Mouse (Mus musculus) erythroid progenitor cell, adult 5-6 weeks (primary cell): Measurements from ENCODE around the gene Cx3cr1. TPM values are rescaled to one million over a fixed set of nuclear protein-coding genes. Genes with fewer than 3 reads are reported as not detected.

ENCODE experiments used
- ATAC-seq: replicated peaks from 2 replicates; pipeline ENCODE4 v1.8.0; 2016; ENCODE audit warnings: moderate number of reproducible peaks, mild to moderate bottlenecking, moderate TSS enrichment, inconsistent platforms; ENCODE audit not compliant: poor library complexity, low FRiP score, severe bottlenecking
- total RNA-seq, 2 experiments: library from RNA; stranded (forward) in 1 of 2; stranded (reverse) in 1 of 2; fragments of 150-400 nt in 1 of 2; fragments of 186-747, 209-891 nt in 1 of 2; gene quantifications; 2 replicates each; pipeline versions ENCODE4 v1.2.3 to v1.2.4; 2015 to 2017; ENCODE audit warnings: low replicate concordance in 2 of 2

Gene Cx3cr1
- total RNA-seq, 2 experiments from 2014 or later, result 2.5 to 4.2 TPM

DNA sequence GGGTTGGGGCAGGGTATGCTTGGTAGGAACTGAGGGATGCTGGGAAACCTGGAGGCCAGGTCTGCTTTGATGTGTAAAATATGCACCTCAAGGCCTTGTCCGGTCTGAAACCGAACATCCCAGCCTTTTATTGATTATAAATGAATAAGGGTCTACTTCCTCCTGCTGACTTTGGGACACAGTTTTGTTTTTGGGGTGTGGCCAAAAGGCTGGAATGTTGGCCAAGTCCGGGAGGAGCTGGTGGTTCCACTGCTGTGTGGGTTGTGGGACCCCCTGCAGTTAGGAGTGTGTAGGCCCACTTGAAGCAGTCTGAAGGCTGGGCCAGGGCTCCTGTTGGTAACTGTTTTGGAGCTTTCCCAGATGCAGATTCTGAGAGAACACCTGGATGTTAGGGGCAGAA lies 63.7 kb downstream of the Cx3cr1 start:
- no peak for ATAC-seq

DNA sequence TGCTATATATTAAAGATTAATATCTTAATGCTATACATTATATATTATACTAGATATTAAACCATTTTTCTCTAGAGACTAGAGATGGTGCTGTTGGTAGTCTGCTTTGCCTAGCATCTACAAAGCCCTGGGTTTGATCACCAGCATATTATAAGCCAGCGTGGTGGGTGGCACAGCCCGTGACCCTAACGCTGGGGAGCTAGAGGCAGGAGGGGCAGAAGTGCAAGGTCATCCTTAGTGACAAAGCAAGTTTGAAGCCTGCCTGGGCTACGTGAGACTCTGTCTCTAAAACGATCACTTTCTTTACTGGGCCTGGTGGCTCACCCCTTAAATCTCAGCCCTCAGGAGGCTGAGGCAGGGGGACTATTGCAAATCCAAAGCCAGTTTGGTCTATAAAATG lies 66.8 kb downstream of the Cx3cr1 start:
- ATAC-seq, result no peak

DNA sequence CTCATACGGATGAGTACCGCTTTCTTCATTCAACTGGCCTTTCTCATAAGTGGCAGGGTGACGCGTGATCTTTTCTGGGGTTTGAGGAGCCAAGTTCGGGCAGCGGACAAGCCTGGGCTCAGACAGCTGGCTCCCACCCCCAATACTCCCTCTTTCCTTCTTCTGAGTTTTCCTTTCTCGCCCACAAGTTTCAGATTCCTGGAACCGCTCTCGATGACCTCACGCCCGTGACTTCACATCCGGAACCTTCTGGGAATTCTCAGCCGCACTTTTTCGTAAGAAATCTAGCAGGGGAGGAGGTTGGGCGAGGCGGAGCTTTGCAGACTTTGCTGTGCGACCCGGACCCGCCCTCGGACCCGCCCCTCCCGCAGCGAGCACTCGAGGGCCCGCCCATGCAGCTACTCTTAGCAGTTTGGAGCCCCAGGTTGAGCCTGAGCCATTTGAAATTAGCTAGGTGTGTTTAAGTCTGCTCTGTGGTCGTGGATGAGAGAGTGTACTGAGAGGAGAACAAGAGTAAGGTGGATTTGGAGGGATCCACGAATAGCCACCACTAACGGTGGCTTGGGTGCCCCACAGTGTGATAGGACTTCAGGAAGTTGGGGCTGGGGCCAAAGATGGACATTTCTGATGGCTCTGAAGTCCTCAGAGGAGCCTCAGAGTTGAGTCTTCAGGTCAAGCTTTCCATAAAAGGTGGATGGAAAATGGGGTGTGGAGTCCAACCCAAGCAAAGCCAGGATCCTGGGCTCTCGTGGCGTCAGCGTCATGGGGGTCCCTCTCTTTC lies 67.5 kb downstream of the Cx3cr1 start:
- ATAC-seq, result peak; percentile 63

DNA sequence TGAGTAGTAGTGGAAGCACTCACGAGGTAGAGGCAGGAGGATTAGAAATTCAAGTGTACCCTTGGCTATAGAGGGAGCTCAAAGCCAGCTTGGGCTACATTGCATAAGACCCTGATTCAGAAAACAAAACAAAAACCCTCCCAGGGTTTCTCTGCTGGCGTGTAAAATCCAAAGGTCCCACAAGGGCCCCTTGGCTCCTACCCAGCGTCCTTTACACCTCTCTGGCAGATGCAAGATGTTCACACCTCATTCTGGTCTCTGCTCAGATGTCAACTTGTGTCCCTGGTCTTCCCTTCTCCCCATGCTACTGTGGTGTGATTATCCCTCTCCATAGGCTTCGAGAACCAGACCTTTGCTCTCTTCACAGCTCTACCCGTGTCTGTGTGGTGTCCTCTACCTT lies 68.9 kb downstream of the Cx3cr1 start:
- ATAC-seq, result no peak

DNA sequence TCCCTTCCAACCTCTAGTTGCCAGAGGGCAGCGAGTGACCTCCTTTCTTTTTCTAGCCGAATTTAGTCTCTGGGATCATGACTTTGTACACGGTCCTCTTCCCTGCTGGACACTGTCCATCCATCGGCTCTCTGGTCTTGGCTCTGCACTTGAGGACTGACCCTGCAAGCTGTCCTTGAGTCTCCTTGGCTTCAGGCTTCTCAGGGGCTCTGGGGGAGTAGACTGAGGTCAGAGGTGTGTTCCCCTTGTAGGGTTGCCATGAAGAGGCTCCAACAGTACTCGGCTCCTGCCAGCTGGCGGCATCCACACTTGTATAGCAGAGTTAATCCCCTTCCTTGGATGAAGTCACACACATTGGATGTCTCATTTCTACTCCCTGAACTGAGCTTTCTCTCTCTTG lies 70.0 kb downstream of the Cx3cr1 start:
- no peak for ATAC-seq

DNA sequence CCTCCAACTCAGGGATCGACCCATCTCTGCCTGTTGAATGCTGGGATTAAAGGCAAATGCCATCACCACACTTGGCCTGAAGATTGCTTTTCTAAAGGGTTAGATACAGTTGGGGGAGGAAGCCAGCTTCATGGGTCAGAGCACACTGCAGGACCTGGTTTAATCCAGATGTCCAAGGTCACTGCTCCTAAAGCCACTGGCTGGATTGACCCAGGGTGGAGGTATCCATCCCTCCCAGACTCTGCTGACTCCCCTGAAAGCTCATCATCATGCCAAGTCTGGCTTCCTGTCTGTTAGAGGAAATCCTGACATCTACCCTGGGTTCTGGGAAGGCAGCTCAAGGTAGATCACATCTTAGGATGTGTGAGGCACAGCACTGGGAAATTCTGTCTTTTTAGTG lies 70.9 kb downstream of the Cx3cr1 start:
- no peak for ATAC-seq

DNA sequence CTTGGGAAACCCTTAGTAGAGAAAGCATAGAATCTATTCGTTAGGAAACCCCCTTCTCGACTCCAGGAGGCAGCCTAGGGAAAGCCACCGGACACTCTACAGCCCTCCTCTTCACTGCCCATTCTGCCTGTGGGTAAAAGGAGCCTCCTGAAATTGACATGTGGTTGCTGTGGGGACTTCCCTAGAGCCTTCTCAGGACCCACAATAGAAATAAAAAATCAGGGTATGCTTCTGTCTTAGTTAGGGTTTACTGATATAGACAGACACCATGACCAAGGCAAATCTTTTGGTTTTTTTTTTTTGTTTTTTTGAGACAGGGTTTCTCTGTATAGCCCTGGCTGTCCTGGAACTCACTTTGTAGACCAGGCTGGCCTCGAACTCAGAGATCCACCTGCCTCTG lies 73.6 kb downstream of the Cx3cr1 start:
- ATAC-seq, result no peak

DNA sequence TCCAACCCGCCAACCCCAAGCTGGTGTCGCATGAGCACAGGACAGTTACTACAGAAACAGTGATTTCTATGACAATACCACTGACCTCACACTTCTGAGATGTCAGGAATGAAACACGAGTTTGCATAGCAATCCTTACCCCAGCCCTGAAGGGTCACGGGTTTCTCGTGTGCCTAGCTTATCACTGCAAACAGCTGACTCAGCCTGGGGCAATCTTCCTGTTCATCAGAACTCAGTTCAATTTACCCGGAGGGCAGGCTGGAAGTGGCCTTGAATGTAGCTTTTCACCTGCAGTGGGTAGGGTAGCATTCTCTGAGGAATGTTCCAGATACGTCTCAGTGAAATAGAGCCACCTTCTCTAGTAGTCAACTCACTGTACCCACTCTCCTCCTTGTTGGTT lies 75.5 kb downstream of the Cx3cr1 start:
- no peak for ATAC-seq

DNA sequence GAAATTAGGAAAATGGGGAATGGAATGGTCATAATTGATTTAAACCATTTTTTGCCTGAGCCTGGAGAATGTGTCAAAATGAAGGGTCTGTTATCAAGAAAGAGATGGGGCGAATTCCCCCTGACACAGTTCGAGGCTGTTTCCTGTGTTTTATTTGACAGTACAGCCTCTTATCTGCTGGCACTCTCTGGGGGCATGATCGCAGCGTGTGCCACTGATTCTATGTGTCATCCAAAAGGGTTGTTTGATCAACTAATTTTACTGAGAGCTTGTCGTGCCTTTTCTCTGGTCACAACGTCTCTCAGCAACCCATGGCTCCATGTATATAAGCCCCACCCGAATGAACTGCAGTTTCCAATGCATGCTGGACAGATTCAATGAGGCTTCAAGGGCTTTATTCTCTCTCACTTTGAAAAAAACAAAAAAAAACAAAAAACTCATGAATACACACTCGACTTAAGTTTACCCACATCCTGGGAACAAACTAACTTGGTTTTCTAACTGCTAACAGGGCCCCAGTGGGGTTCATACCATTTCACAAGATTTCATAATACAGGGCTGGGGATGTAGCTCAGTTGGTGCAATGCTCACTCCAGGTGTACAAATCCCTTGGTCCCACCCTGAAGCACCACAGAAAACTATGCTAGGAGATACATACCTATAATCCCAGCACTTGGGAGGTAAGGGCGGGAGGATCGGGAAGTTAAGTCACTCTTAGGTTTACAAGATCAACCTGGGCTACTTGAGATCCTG lies 76.4 kb downstream of the Cx3cr1 start:
- ATAC-seq, result no peak

DNA sequence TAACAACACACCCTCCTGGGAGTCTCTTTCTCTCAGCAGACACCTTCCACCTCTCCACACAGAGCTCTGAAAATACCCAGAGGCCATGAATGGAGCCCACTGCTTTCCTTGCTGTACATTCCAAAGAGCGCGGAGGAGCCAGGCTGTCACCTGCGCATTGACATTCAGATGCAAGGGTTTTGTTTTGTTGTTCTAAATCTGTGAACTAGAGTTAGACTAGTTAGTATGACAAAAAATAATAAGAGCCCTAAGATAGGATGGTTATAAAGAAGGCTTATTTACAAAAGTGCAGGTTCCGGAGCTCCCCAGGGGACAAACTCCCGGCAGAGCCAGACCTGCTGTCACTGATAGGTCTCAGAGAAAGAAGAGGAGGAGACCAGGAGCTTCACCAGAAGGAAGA lies 78.4 kb downstream of the Cx3cr1 start:
- ATAC-seq, result no peak

DNA sequence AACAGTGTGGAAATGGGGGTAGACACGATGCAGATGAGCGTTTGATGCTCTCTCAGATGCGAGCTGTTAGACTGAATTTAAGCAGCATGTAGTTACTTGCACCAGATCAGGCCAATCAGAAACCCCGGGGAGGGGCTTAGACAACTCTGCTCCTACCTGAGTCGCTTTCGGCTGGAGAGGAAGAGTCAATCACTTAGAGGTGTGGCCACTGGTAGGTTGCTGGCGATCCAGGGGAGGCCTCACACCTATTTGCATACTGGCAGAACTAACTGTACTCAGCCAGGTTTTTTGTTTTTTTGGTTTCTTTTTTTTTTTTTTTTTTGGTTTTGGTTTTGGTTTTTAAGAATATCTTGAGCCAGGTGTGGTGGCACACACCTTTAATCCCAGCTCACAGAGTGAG lies 81.4 kb downstream of the Cx3cr1 start:
- ATAC-seq, result no peak

DNA sequence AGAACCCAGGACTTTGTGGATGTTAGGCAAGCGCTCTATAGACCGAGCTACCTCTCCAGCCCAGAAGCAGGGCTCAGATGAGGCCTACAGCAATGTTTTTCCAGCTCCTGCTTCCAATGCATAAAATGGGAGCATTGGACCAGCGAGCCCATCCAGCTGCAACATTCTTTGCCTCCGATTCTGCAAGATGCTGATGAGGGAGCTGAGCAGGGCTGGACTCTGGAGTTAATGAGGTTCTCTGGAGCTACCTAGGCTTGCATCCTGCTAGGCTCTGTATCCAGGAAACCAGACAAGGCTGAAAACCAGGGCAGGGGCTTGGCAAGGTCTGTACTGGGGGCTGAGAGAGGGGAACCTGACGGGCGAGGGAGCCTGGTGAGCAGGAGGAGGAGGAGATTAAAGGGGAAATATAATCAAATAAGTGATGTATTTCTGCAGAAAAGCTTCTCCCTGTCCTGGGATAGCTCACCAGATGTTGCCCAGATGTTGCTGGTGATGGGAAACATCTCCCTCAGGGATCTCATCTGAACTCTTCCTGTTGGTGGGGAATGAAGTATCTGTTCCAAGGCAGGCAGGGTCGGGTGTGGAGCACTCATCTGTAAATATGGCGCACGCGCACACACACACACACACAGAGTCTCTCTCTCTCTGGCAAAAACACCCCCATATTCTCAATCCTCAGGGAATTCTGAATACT lies 83.7 kb downstream of the Cx3cr1 start:
- no peak for ATAC-seq

DNA sequence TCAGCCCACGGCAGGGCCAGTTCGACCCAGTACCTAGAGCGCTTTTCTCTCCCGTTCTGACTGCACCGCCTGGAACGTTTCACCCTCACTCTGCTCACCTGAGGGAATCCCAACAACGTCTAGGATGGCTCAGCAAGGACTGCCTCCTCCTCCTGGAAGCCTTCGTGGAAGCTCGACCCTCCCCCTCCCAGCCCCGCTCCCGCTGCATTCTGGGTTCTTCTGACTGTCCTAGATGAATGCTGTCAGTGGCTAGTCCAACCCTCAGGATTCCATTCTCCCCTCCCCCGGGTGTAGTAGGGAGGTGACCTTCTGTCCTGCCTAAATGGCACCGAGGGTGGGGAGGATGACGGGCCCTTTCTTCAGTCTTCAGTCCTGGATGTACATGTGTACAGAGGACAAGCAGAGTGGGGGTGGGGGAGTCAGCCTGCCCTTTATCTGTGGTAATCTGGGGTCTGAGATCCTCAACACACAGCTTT lies 85.1 kb downstream of the Cx3cr1 start, which contains the start of gene Csrnp1:
Gene Csrnp1, minus strand, starts transcription at position 123 of the 476 bp plus-strand sequence.
- ATAC-seq, result no peak

DNA sequence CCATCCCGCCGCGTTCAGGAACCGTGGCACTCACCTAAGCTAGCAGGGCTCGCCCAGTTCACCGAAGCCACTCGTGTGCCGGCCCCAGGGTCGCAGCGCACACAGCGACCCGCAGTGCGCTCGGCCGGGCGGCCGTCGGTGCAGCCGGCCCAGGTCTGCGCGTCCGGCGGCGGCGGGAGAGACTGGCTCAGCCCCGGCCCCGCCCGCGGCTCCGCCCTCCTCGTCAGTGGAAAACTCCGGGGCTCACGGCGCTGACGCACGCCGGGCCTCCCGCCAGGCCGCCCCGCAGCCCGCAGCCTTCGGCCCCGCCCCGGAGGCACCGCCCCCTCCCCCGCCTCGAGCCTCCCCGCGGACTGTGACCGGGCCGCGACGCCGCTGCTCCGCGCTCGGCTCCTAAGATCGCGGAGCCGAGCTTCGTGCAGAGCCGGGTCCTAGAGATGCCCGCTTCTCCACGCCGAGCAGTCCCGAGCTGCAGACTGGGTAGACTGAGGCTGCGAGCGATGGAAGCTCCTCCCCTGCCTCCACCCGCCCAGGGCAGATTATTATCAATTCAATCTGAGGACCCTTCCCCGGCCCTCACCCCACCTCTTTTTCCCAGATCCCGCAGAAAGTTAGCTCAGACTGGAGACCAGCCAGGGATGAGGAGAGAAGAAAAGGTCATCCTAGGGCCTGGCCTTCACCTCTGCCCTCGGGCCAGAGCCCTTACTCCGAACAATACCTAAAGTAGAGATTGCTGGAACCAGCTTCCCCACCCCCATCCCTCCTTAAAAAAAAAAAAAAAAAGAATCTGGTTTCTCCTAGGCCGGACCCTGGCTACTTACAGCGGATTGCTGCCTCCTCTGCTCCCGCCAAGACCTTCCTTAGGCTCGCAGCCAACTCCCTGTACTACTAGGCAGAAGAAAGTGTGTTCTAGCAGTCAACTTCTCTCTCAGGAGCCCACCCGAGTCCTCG lies 85.8 kb downstream of the Cx3cr1 start:
- ATAC-seq, result peak; percentile 61

DNA sequence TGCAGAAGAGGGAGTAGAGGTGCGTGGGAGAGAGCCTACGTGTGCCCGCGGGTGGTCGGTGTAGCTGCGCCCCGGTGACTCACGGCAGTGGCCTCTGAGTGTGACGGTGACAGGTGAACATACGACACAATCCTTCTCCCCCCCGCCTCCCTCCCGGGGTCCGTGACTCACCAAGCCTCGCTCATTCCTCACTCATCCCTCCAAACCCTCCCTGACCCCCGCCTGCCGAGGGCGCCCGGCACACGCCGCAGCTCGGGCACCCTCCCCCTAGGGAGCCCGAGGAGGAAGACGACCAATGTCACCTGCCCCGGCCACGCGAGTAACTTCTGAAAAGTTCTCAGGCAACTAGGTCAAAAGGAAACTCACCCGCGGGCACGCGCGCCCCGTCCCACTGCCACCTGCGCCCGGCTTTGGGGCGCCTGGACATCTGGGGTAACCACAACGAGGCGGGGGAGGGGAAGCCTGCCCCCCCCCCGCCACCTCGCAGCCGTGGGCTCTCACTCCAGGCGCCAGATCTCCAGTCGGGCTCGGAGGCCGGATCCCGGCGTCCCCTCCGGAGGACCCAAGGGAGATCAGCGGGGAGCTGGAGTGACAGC lies 86.6 kb downstream of the Cx3cr1 start:
- no peak for ATAC-seq

DNA sequence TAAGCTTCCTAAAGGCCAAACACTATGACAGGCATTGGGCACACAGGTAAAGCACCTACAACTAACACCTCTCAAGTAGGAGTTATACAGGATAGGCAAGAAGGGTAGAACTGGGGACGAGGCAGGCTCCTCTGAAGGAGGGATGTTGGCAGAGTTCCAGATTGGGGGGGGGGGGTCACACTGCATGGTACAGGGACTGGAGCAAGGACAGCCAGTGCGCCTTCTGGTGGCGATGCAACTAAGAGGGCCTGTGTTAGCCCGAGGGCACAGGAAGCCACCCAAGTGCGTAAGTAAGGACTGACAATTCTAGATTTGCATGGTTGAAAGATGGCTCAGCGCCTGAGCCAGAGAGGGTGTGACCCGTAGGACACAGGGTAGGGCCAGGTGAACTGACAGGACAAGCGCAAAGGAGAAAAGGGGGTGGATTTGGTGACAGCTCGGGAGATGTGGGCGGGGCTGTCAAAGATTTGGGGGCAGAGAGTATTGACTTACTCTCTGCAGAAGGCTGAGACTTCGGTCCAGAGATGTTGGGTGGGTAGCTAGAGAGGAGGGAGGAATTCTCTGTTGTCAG lies 87.4 kb downstream of the Cx3cr1 start:
- no peak for ATAC-seq

DNA sequence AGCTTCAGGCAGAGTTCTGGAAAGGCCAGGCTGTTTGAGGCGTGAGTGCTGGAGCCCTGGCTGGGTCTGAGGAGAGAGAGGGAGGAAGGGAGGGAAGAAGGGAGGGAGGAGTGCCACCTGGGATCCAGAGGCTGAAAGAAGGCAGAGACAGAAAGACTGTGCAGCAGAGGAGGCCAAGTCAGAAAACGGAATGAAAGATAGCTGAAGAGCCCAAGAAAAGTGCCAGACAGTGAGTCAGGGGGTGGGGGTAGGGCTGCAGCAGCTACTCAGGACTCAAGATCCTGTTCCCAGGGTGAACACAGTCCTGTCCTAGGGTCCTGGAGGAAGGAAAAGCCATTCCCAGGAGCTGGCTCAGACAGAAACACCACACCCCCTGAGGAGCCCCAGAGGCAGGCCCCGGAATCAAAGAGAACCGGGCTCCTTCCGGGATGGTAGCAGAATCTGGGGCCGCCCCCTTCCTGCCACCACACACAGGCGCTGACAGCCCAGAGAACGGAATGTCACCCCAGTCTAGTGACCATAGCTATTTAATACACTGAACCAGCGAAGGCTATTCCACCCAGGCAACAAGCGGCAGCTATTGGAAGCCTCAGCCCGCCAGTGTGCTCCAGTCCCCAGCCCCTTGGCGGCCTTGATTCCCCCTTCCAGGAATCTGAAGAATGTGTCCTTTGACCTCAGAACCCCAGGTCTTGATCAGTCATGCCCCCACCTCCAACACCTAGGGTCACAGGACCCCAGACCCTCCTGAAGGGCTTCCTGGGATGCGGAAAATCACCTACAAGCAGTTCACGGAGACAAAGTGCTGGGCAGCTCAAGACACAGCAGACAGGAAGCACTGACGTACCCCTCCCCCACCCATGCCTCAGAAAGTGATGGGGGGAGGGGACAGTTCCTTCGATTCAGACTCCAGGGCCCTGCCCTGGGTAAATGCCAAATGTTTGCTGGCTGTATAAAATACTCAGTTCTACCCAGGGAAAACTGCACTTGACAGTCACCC lies 88.2 kb downstream of the Cx3cr1 start:
- no peak for ATAC-seq

DNA sequence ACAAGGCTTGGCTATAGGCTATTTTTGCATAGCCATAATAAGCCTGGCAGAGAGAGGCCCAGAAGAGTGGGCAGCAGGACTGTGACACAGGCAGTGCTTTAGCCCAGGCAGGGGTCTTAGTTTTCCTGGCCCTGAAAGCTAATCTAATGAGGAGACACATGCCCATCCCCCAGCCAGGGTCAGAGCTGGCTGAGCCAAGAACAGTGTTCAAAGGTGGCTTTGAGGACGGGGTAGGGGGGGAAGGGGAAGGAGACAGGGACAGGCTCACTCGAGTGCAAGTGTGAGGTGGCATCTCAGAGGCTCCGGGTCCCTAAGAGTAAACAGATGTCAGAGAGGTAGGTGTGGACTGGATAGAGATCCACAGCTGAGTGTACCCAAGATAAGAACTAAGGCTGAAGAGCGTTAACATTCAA lies 88.9 kb downstream of the Cx3cr1 start:
- ATAC-seq, result no peak
